Comparison of ENCODE assay signal across 1 mouse cellular context in the genomic region with DNA sequence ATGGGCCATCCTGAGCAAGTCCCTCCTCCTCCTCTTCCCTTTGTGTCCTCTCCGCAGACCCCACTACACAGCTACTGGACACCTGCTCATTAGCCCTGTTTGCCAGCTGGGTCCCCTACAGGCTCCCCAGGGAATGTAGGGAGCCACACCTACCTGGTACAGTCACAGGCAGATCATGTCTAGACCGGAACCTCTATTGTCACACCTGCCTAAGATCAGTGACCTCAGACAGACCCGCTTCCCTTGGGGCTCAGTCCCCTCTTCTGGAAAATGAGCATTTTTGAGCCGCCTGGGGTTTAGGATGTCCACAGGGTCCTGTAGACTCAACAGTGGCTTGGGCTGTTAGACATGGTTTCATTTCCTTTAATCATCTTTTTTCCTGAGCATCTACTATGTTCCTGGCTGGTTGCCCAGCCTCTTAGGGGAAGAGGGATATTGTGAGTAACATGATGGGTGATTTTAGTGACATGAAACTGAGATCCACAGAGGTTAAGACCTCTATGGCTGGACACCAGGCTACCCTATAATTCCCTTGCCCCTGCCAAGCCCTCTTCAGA.
TF ChIP-seq lines count a peak whose summit lies in the region.

No protein-coding gene starts in this region.

TF ChIP-seq in CH12.LX, 34 proteins besides CTCF, POLR2A, EP300 and RAD21:
- TF ChIP-seq CHD2 (IDR thresholded peaks at IDR 0.05; ENCODE audit: low read length) (no peak), MEF2A (IDR thresholded peaks at IDR 0.05; ENCODE audit: borderline replicate concordance, low read depth, low read length) (peak; percentile 32; the same call in 1 of the 2 replicates), ZMIZ1 (IDR thresholded peaks at IDR 0.05; ENCODE audit: low read depth, low read length) (no peak), TCF12 (IDR thresholded peaks at IDR 0.05; ENCODE audit: low read depth, low read length) (peak; percentile 71), UBTF (IDR thresholded peaks at IDR 0.05; ENCODE audit: low read depth, low read length) (no peak), BHLHE40 (IDR thresholded peaks at IDR 0.05; ENCODE audit: low read depth, low read length) (peak; percentile 50), SIN3A (IDR thresholded peaks at IDR 0.05; ENCODE audit: low read length) (no peak), ELF1 (IDR thresholded peaks at IDR 0.05; ENCODE audit: low read depth, low read length) (0 out of 2 replicates have a peak, but pooled peaks have one; percentile 14), IRF4 (IDR thresholded peaks at IDR 0.05; ENCODE audit: low read depth, low read length) (no peak; the same call in 1 of the 2 replicates), ETS1 (conservative IDR thresholded peaks at IDR 0.05; ENCODE audit: low read depth, low read length) (peak; percentile 68)
